Mouse (Mus musculus): ENCODE results near the gene Bmp2k. TPM values are rescaled to one million over a fixed set of nuclear protein-coding genes. Genes with fewer than 3 reads are reported as not detected.

Gene Bmp2k
- polyA plus RNA-seq, 1 experiment from 2014 or later: 6.6 TPM

DNA sequence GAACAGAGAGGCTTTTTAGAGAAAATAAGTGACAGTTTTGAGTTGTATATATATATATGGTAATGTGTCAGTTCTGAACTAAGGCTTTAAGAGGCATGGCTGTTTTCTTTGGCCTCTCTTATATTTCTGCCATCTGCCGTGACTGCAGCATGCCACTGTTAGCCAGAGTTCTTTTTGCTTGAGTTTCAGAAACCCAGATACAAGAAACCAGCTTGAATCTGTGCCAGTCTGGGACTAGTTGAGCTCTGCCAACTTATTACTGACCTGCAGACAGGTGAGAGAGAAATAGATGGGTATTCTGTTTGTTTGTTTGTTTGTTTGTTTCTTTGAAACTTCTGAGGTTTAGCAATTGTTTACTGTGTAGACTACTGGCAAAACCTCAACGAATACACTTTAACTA, 137.8 kb downstream of the Bmp2k start:
- no peak overlapping the region for H3K27ac ChIP-seq (ENCODE audit: low read length)
- no peaks in the 10 kb centered on the region for H3K27me3 ChIP-seq (ENCODE audit: control insufficient read depth, insufficient read depth, low read length)
- no peaks in the 10 kb centered on the region for H3K9me3 ChIP-seq (replicated peaks; ENCODE audit: control insufficient read depth, low read length)
- 82% methylated on average over 2 of the region's 2 CpGs for WGBS
- H3K36me3 ChIP-seq (ENCODE audit: control insufficient read depth, insufficient read depth): no peaks in the 10 kb centered on the region
- H3K4me3 ChIP-seq (ENCODE audit: low read length): no peak overlapping the region
- no peaks in the 10 kb centered on the region for H3K4me1 ChIP-seq (ENCODE audit: control insufficient read depth, insufficient read depth, low read length)
- ATAC-seq (replicated peaks; ENCODE audit: extremely low read depth, insufficient read depth, low FRiP score): no peak
- no peak overlapping the region for H3K9ac ChIP-seq (ENCODE audit: low read length)
- no peak overlapping the region for H3K4me2 ChIP-seq (ENCODE audit: low read depth, low read length)

Other genes with a start within 250 kb of the Bmp2k start
- gene Anxa3, start 204.3 kb upstream of the Bmp2k start, polyA plus RNA-seq (2015; fragmentation: Nextera tagmentation; extraction: Ambion mirVana): 54.2 and 56.2 TPM in 2 replicates
- 1.3 and 1.6 TPM in 2 replicates for gene Paqr3, start 113.9 kb downstream of the Bmp2k start, polyA plus RNA-seq (2015; fragmentation: Nextera tagmentation; extraction: Ambion mirVana)

All from heart, embryonic 16.5 days (tissue).